Comparison of ENCODE assay signal across 9 mouse cellular contexts in genomic region chr10:76118741-76119140, GRCm38 (mm10). TPM values are rescaled to one million over a fixed set of nuclear protein-coding genes. Genes with fewer than 3 reads are reported as not detected.
DNase-seq lines count a peak whose midpoint lies in the region; ATAC-seq and TF ChIP-seq lines count a peak whose summit lies in the region.
"Had no signal": no experiment of that assay in that cellular context is flagged by ENCODE, and none has a peak within 500 bp of the region (broad histone marks: within the 10 kb centered on the region; RNA-seq: fewer than 3 reads in every experiment).

No protein-coding gene starts in this region.

- no peak overlapping the region for H3K4me2 ChIP-seq in hindbrain, embryonic 11.5 days (replicated peaks; ENCODE audit: low read depth, low read length)
- no peak overlapping the region for H3K4me2 ChIP-seq in hindbrain, embryonic 16.5 days (ENCODE audit: low read length)
- no peak overlapping the region for H3K4me2 ChIP-seq in embryonic facial prominence, embryonic 14.5 days (ENCODE audit: low read depth, low read length)
- H3K4me2 ChIP-seq: midbrain, embryonic 12.5 days had no signal

- H3K36me3 ChIP-seq in hindbrain, embryonic 11.5 days (ENCODE audit: control insufficient read depth, insufficient read depth, low read length) = no peaks in the 10 kb centered on the region
- no peaks in the 10 kb centered on the region for H3K36me3 ChIP-seq in hindbrain, embryonic 16.5 days (ENCODE audit: control insufficient read depth, insufficient read depth, low read length)
- no peaks in the 10 kb centered on the region for H3K36me3 ChIP-seq in thymus, adult 2 months (ENCODE audit: control insufficient read depth, insufficient read depth, low read length)
- no peaks in the 10 kb centered on the region for H3K36me3 ChIP-seq in embryonic facial prominence, embryonic 14.5 days (ENCODE audit: control insufficient read depth, insufficient read depth, low read length)
- H3K36me3 ChIP-seq: midbrain, embryonic 12.5 days had no signal

- 14% methylated on average over 1 of the region's 1 CpGs for WGBS in hindbrain, embryonic 11.5 days
- 17% methylated on average over 1 of the region's 1 CpGs for WGBS in hindbrain, embryonic 16.5 days
- 3% methylated on average over 1 of the region's 1 CpGs for WGBS in thymus, adult 2 months
- 18% methylated on average over 1 of the region's 1 CpGs for WGBS in embryonic facial prominence, embryonic 14.5 days

- no peak overlapping the region for H3K9ac ChIP-seq in hindbrain, embryonic 11.5 days (ENCODE audit: low read depth, low read length)
- no peak overlapping the region for H3K9ac ChIP-seq in hindbrain, embryonic 16.5 days (ENCODE audit: low read depth, low read length)
- H3K9ac ChIP-seq in embryonic facial prominence, embryonic 14.5 days (ENCODE audit: low read depth, low read length) = no peak overlapping the region
- H3K9ac ChIP-seq: midbrain, embryonic 12.5 days had no signal

- no peaks in the 10 kb centered on the region for H3K9me3 ChIP-seq in hindbrain, embryonic 11.5 days (ENCODE audit: control insufficient read depth, low read length)
- no peaks in the 10 kb centered on the region for H3K9me3 ChIP-seq in hindbrain, embryonic 16.5 days (ENCODE audit: control insufficient read depth, low read length)
- no peaks in the 10 kb centered on the region for H3K9me3 ChIP-seq in embryonic facial prominence, embryonic 14.5 days (ENCODE audit: control insufficient read depth, low read length)
- H3K9me3 ChIP-seq: midbrain, embryonic 12.5 days had no signal

- TF ChIP-seq POLR2A in thymus, adult 2 months (IDR thresholded peaks at IDR 0.05; ENCODE audit: control insufficient read depth, extremely low read depth, insufficient read depth, low read length, poor library complexity) = no peak

- no peak for ATAC-seq in hindbrain, embryonic 11.5 days (ENCODE audit: low FRiP score)
- no peak for ATAC-seq in hindbrain, embryonic 16.5 days
- no peak for ATAC-seq in embryonic facial prominence, embryonic 14.5 days (ENCODE audit: low read depth)

- no peaks in the 10 kb centered on the region for H3K27me3 ChIP-seq in hindbrain, embryonic 11.5 days (ENCODE audit: control insufficient read depth, insufficient read depth, low read length)
- H3K27me3 ChIP-seq in hindbrain, embryonic 16.5 days (replicated peaks; ENCODE audit: control insufficient read depth, insufficient read depth, low read length) = no peaks in the 10 kb centered on the region
- no peaks in the 10 kb centered on the region for H3K27me3 ChIP-seq in thymus, adult 2 months (ENCODE audit: control insufficient read depth, insufficient read depth, low read length)
- no peaks in the 10 kb centered on the region for H3K27me3 ChIP-seq in embryonic facial prominence, embryonic 14.5 days (replicated peaks; ENCODE audit: control insufficient read depth, insufficient read depth, low read length)
- H3K27me3 ChIP-seq: midbrain, embryonic 12.5 days had no signal

- no peak overlapping the region for H3K4me3 ChIP-seq in hindbrain, embryonic 11.5 days (ENCODE audit: low read depth, low read length)
- H3K4me3 ChIP-seq in hindbrain, embryonic 16.5 days (ENCODE audit: low read length) = no peak overlapping the region
- H3K4me3 ChIP-seq in thymus, adult 2 months (ENCODE audit: control insufficient read depth, insufficient read depth, low read length) = no peak overlapping the region
- H3K4me3 ChIP-seq in embryonic facial prominence, embryonic 14.5 days (ENCODE audit: low read depth, low read length) = no peak overlapping the region
- H3K4me3 ChIP-seq: midbrain, embryonic 12.5 days had no signal

- peak; percentile 50 for DNase-seq in hindbrain, embryonic 11.5 days (ENCODE audit: low spot score)
- DNase-seq in thymus, adult 2 months = peak; percentile 22
- no peak for DNase-seq in thymus, adult 18-20 months
- peak; percentile 4 for DNase-seq in embryonic facial prominence, embryonic 14.5 days (ENCODE audit: low spot score)
- DNase-seq in thymus, postnatal 36 days = peak; percentile 14 to 27
- no peak for DNase-seq in ovary, adult 18-20 months (ENCODE audit: low spot score)
- no peak for DNase-seq in right cerebral cortex, adult 2 months (ENCODE audit: low spot score in 2 of 2)

- no peaks in the 10 kb centered on the region for H3K4me1 ChIP-seq in hindbrain, embryonic 11.5 days (replicated peaks; ENCODE audit: control insufficient read depth, insufficient read depth, low read length)
- no peaks in the 10 kb centered on the region for H3K4me1 ChIP-seq in hindbrain, embryonic 16.5 days (ENCODE audit: control insufficient read depth, insufficient read depth, low read depth, low read length)
- no peaks in the 10 kb centered on the region for H3K4me1 ChIP-seq in thymus, adult 2 months (replicated peaks; ENCODE audit: control insufficient read depth, insufficient read depth, low read length)
- H3K4me1 ChIP-seq in embryonic facial prominence, embryonic 14.5 days (ENCODE audit: control insufficient read depth, insufficient read depth, low read length) = no peaks in the 10 kb centered on the region

- H3K27ac ChIP-seq in hindbrain, embryonic 11.5 days (ENCODE audit: low read depth, low read length) = no peak overlapping the region
- no peak overlapping the region for H3K27ac ChIP-seq in hindbrain, embryonic 16.5 days (ENCODE audit: low read depth, low read length)
- no peak overlapping the region for H3K27ac ChIP-seq in thymus, adult 2 months (ENCODE audit: control insufficient read depth, insufficient read depth, low read length)
- no peak overlapping the region for H3K27ac ChIP-seq in embryonic facial prominence, embryonic 14.5 days (replicated peaks; ENCODE audit: low read depth, low read length)
- H3K27ac ChIP-seq: midbrain, embryonic 12.5 days had no signal

- no peak for TF ChIP-seq CTCF in thymus, adult 2 months (IDR thresholded peaks at IDR 0.05; ENCODE audit: borderline replicate concordance, control insufficient read depth, extremely low read depth, insufficient read depth, low read length, poor library complexity)

RNA-seq across cellular contexts. Expression of gene Slc5a4b, which starts 8.0 kb away (rescaled TPM):
- not detected in 2 replicates for polyA plus RNA-seq in hindbrain, embryonic 11.5 days (2014; fragmentation: Nextera tagmentation; extraction: Ambion mirVana)
- 0.07 TPM in 1 of 2 replicates, not detected in the other for polyA plus RNA-seq in hindbrain, embryonic 16.5 days (2015; fragmentation: Nextera tagmentation; extraction: Ambion mirVana)
- polyA plus RNA-seq in thymus, adult 2 months (2012; rRNA removed) = 0.04 TPM in 1 of 2 replicates, not detected in the other
- not detected in 2 replicates for polyA plus RNA-seq in embryonic facial prominence, embryonic 14.5 days (2014; fragmentation: Nextera tagmentation; extraction: Ambion mirVana)
- polyA plus RNA-seq: midbrain, embryonic 12.5 days had no signal

RNA-seq across cellular contexts. Expression of gene Slc5a4a, which starts 28.5 kb away (rescaled TPM):
- polyA plus RNA-seq in hindbrain, embryonic 11.5 days (2014; fragmentation: Nextera tagmentation; extraction: Ambion mirVana) = 0.10 TPM in 1 of 2 replicates, not detected in the other
- 0.10 and 0.11 TPM in 2 replicates for polyA plus RNA-seq in hindbrain, embryonic 16.5 days (2015; fragmentation: Nextera tagmentation; extraction: Ambion mirVana)
- polyA plus RNA-seq in thymus, adult 2 months (2012; rRNA removed) = not detected in 2 replicates
- not detected in 2 replicates for polyA plus RNA-seq in embryonic facial prominence, embryonic 14.5 days (2014; fragmentation: Nextera tagmentation; extraction: Ambion mirVana)
- polyA plus RNA-seq: midbrain, embryonic 12.5 days had no signal

Comparison
In these comparisons a context has a peak if more than half of its experiments do, and no peak if none do; other contexts are left out.
1. DNase-seq: peak in hindbrain, embryonic 11.5 days (single experiment), thymus, adult 2 months (single experiment), embryonic facial prominence, embryonic 14.5 days (single experiment) and thymus, postnatal 36 days (2 of 2); none in thymus, adult 18-20 months (0 of 2), ovary, adult 18-20 months (single experiment) and right cerebral cortex, adult 2 months (0 of 2).